Mouse (Mus musculus) neutrophil, adult 5-6 weeks (primary cell): ENCODE data around the gene Aox2. TPM values are rescaled to one million over a fixed set of nuclear protein-coding genes. Genes with fewer than 3 reads are reported as not detected.

Experiments used
- ATAC-seq: fragments of 151-379, 151-347 bp; 2 replicates; pipeline ENCODE4 v1.8.0; 2017; ENCODE audit warnings: mild to moderate bottlenecking, moderate TSS enrichment; ENCODE audit not compliant: insufficient number of reproducible peaks, poor library complexity, low FRiP score, severe bottlenecking; ENCODE audit errors: extremely low read depth
- total RNA-seq: library from RNA; stranded (forward); fragments of 200-1000 nt; gene quantifications from 2 replicates; pipeline ENCODE4 v1.2.3, GENCODE M21; 2017

Gene Aox2
- total RNA-seq, 1 experiment from 2014 or later: not detected

GRCm38 (mm10) chr1:58280939-58281624, 3.0 kb downstream of the Aox2 start:
- ATAC-seq: no peak

- ATAC-seq: no peak
Observed at GRCm38 (mm10) chr1:58281625-58281988, 3.5 kb downstream of the Aox2 start.

- ATAC-seq: no peak
Observed at GRCm38 (mm10) chr1:58284505-58284904, 6.4 kb downstream of the Aox2 start.

- no peak for ATAC-seq
Observed at GRCm38 (mm10) chr1:58288091-58288490, 10.0 kb downstream of the Aox2 start.

GRCm38 (mm10) chr1:58289863-58290469, 11.8 kb downstream of the Aox2 start:
- ATAC-seq: no peak

GRCm38 (mm10) chr1:58291394-58292300, 13.5 kb downstream of the Aox2 start:
- ATAC-seq: no peak

GRCm38 (mm10) chr1:58294730-58295129, 16.6 kb downstream of the Aox2 start:
- no peak for ATAC-seq

- peak; percentile 71 for ATAC-seq
Observed at GRCm38 (mm10) chr1:58296278-58296677, 18.2 kb downstream of the Aox2 start.

GRCm38 (mm10) chr1:58296821-58297220, 18.7 kb downstream of the Aox2 start:
- no peak for ATAC-seq

- no peak for ATAC-seq
Observed at GRCm38 (mm10) chr1:58298347-58298746, 20.2 kb downstream of the Aox2 start.

GRCm38 (mm10) chr1:58301073-58301472, 22.9 kb downstream of the Aox2 start:
- no peak for ATAC-seq

- no peak for ATAC-seq
Observed at GRCm38 (mm10) chr1:58302015-58302414, 23.9 kb downstream of the Aox2 start.

- ATAC-seq: no peak
Observed at GRCm38 (mm10) chr1:58303009-58303408, 24.9 kb downstream of the Aox2 start.

GRCm38 (mm10) chr1:58303726-58304125, 25.6 kb downstream of the Aox2 start:
- ATAC-seq: peak; percentile 59

GRCm38 (mm10) chr1:58304296-58304695, 26.2 kb downstream of the Aox2 start:
- peak; percentile 31; the same call in 1 of the 2 replicates for ATAC-seq

- ATAC-seq: no peak
Observed at GRCm38 (mm10) chr1:58307181-58307580, 29.1 kb downstream of the Aox2 start.

- no peak for ATAC-seq
Observed at GRCm38 (mm10) chr1:58308594-58308993, 30.5 kb downstream of the Aox2 start.

- no peak for ATAC-seq
Observed at GRCm38 (mm10) chr1:58309853-58310252, 31.7 kb downstream of the Aox2 start.

- 0 out of 2 replicates have a peak, but pooled peaks have one; percentile 30 for ATAC-seq
Observed at GRCm38 (mm10) chr1:58311221-58311864, 33.2 kb downstream of the Aox2 start.
